Mouse (Mus musculus): Measurements from ENCODE around the gene Ang2. TPM values are rescaled to one million over a fixed set of nuclear protein-coding genes. Genes with fewer than 3 reads are reported as not detected.
"Not testable (repeated sequence)": the region's sequence is repeated elsewhere in the genome, so short reads cannot be mapped to it uniquely, and the experiment has no call there.

The Ang2 gene
- polyA plus RNA-seq, 2 experiments = not detected

GRCm38 (mm10) chr14:51203115-51203514, 4.2 kb upstream of the Ang2 start, which contains the start of gene Ear14:
Ear14 (plus strand) TSS chr14:51203391.
- ATAC-seq (ENCODE audit: insufficient read depth) (no peak), DNase-seq (ENCODE audit: low read depth in 3 of 3, low spot score in 3 of 3) (no peak)
- Histone ChIP-seq H3K4me3 (ENCODE audit: insufficient read depth in 1 of 2, low read depth in 2 of 2, low read length in 2 of 2) (no peak within 1 kb of the TSS), H3K4me2 (ENCODE audit: low read depth) (no peak within 1 kb of the TSS), H3K9me3 (ENCODE audit: control insufficient read depth, low read length) (no peaks in the 10 kb centered on the region), H3K27me3 (ENCODE audit: control insufficient read depth, insufficient read depth, low read length) (no peaks in the 10 kb centered on the region), H3K4me1 (replicated peaks; ENCODE audit: control insufficient read depth in 2 of 2, insufficient read depth in 2 of 2, low read length in 1 of 2) (no peaks in the 10 kb centered on the region), H3K27ac (no peak within 1 kb of the TSS), H3K9ac (replicated peaks) (no peak within 1 kb of the TSS), H3K36me3 (replicated peaks; ENCODE audit: control insufficient read depth, insufficient read depth, low read depth) (no peaks in the 10 kb centered on the region)
- TF ChIP-seq EP300 (IDR thresholded peaks at IDR 0.05; ENCODE audit: low read depth) (no peak), CTCF (IDR thresholded peaks at IDR 0.05; ENCODE audit: low read depth) (no peak)
- WGBS (ENCODE audit: insufficient replicate concordance) = 64% methylated on average over 2 of the region's 2 CpGs

GRCm38 (mm10) chr14:51200466-51200865, 1.5 kb upstream of the Ang2 start:
- WGBS (ENCODE audit: insufficient replicate concordance) = 77% methylated on average over 2 of the region's 2 CpGs
- Histone ChIP-seq H3K9me3 (ENCODE audit: control insufficient read depth, low read length) (no peaks in the 10 kb centered on the region), H3K27ac (no peak overlapping the region), H3K27me3 (ENCODE audit: control insufficient read depth, insufficient read depth, low read length) (no peaks in the 10 kb centered on the region), H3K36me3 (replicated peaks; ENCODE audit: control insufficient read depth, insufficient read depth, low read depth) (no peaks in the 10 kb centered on the region), H3K4me3 (ENCODE audit: insufficient read depth in 1 of 2, low read depth in 2 of 2, low read length in 2 of 2) (no peak overlapping the region), H3K4me1 (replicated peaks; ENCODE audit: control insufficient read depth in 2 of 2, insufficient read depth in 2 of 2, low read length in 1 of 2) (no peaks in the 10 kb centered on the region), H3K4me2 (ENCODE audit: low read depth) (no peak overlapping the region), H3K9ac (replicated peaks) (no peak overlapping the region)
- ATAC-seq (ENCODE audit: insufficient read depth) (no peak), DNase-seq (ENCODE audit: low read depth in 3 of 3, low spot score in 3 of 3) (no peak)
- TF ChIP-seq EP300 (IDR thresholded peaks at IDR 0.05; ENCODE audit: low read depth) (no peak), CTCF (IDR thresholded peaks at IDR 0.05; ENCODE audit: low read depth) (no peak)

- no peak overlapping the region for H3K4me3 ChIP-seq (ENCODE audit: insufficient read depth in 1 of 2, low read depth in 2 of 2, low read length in 2 of 2)
- WGBS (ENCODE audit: insufficient replicate concordance) = 71% methylated on average over 2 of the region's 2 CpGs
- H3K9ac ChIP-seq (replicated peaks) = no peak overlapping the region
- no peaks in the 10 kb centered on the region for H3K9me3 ChIP-seq (ENCODE audit: control insufficient read depth, low read length)
- no peak overlapping the region for H3K27ac ChIP-seq
- no peaks in the 10 kb centered on the region for H3K27me3 ChIP-seq (ENCODE audit: control insufficient read depth, insufficient read depth, low read length)
- H3K4me1 ChIP-seq (replicated peaks; ENCODE audit: control insufficient read depth in 2 of 2, insufficient read depth in 2 of 2, low read length in 1 of 2) = no peaks in the 10 kb centered on the region
- H3K36me3 ChIP-seq (replicated peaks; ENCODE audit: control insufficient read depth, insufficient read depth, low read depth) = no peaks in the 10 kb centered on the region
- no peak for TF ChIP-seq CTCF (IDR thresholded peaks at IDR 0.05; ENCODE audit: low read depth)
- TF ChIP-seq EP300 (IDR thresholded peaks at IDR 0.05; ENCODE audit: low read depth) = no peak
- ATAC-seq (ENCODE audit: insufficient read depth) (no peak), DNase-seq (ENCODE audit: low read depth in 3 of 3, low spot score in 3 of 3) (no peak)
- H3K4me2 ChIP-seq (ENCODE audit: low read depth) = no peak overlapping the region
These were observed 1.1 kb upstream of the Ang2 start for GRCm38 (mm10) chr14:51200054-51200453.

GRCm38 (mm10) chr14:51195681-51196080, 3.3 kb downstream of the Ang2 start:
- ATAC-seq (ENCODE audit: insufficient read depth) = no peak
- Histone ChIP-seq H3K9ac (replicated peaks) (no peak overlapping the region), H3K27ac (no peak overlapping the region), H3K4me2 (ENCODE audit: low read depth) (no peak overlapping the region), H3K4me3 (ENCODE audit: insufficient read depth in 1 of 2, low read depth in 2 of 2, low read length in 2 of 2) (no peak overlapping the region), H3K36me3 (replicated peaks; ENCODE audit: control insufficient read depth, insufficient read depth, low read depth) (no peaks in the 10 kb centered on the region), H3K9me3 (ENCODE audit: control insufficient read depth, low read length) (no peaks in the 10 kb centered on the region), H3K27me3 (ENCODE audit: control insufficient read depth, insufficient read depth, low read length) (no peaks in the 10 kb centered on the region), H3K4me1 (replicated peaks; ENCODE audit: control insufficient read depth in 2 of 2, insufficient read depth in 2 of 2, low read length in 1 of 2) (no peaks in the 10 kb centered on the region)
- no peak for DNase-seq (ENCODE audit: low read depth in 3 of 3, low spot score in 3 of 3)
- TF ChIP-seq EP300 (IDR thresholded peaks at IDR 0.05; ENCODE audit: low read depth) (no peak), CTCF (IDR thresholded peaks at IDR 0.05; ENCODE audit: low read depth) (no peak)
- 68% methylated on average over 4 of the region's 4 CpGs for WGBS (ENCODE audit: insufficient replicate concordance)

- H3K9me3 ChIP-seq (ENCODE audit: control insufficient read depth, low read length); ATAC-seq (ENCODE audit: insufficient read depth); H3K27me3 ChIP-seq (ENCODE audit: control insufficient read depth, insufficient read depth, low read length); H3K4me3 ChIP-seq (ENCODE audit: insufficient read depth in 1 of 2, low read depth in 2 of 2, low read length in 2 of 2); H3K4me2 ChIP-seq (ENCODE audit: low read depth); H3K36me3 ChIP-seq (replicated peaks; ENCODE audit: control insufficient read depth, insufficient read depth, low read depth); DNase-seq (ENCODE audit: low read depth in 3 of 3, low spot score in 3 of 3); H3K4me1 ChIP-seq (replicated peaks; ENCODE audit: control insufficient read depth in 2 of 2, insufficient read depth in 2 of 2, low read length in 1 of 2); H3K9ac ChIP-seq (replicated peaks); H3K27ac ChIP-seq: not testable (repeated sequence)
- 56% methylated on average over 2 of the region's 2 CpGs for WGBS (ENCODE audit: insufficient replicate concordance)
These were observed 17.9 kb downstream of the Ang2 start for GRCm38 (mm10) chr14:51181051-51181450.
